Mouse (Mus musculus) lung, postnatal 25 days (tissue): ENCODE results near the gene Gabbr2.

Source experiments
- DNase-seq: peaks from one replicate; pipeline ENCODE4 v3.0.0; 2022; ENCODE audit warnings: low spot score

Gabbr2 gene

GRCm38 (mm10) chr4:46821709-46822108 is 170.0 kb downstream of the Gabbr2 start:
- no peak for DNase-seq

- DNase-seq = no peak
Measured at GRCm38 (mm10) chr4:46814954-46815353, 176.7 kb downstream of the Gabbr2 start.

- no peak for DNase-seq
Measured at GRCm38 (mm10) chr4:46814236-46814635, 177.4 kb downstream of the Gabbr2 start.

- no peak for DNase-seq
Measured at GRCm38 (mm10) chr4:46811165-46811564, 180.5 kb downstream of the Gabbr2 start.

- no peak for DNase-seq
Measured at GRCm38 (mm10) chr4:46806876-46807275, 184.8 kb downstream of the Gabbr2 start.

GRCm38 (mm10) chr4:46805910-46806309 is 185.8 kb downstream of the Gabbr2 start:
- DNase-seq = no peak

- DNase-seq = no peak
Measured at GRCm38 (mm10) chr4:46802386-46802785, 189.3 kb downstream of the Gabbr2 start.

- DNase-seq = peak; percentile 9
Measured at GRCm38 (mm10) chr4:46799904-46800303, 191.8 kb downstream of the Gabbr2 start.

GRCm38 (mm10) chr4:46795707-46796106 is 196.0 kb downstream of the Gabbr2 start:
- no peak for DNase-seq

GRCm38 (mm10) chr4:46794583-46794982 is 197.1 kb downstream of the Gabbr2 start:
- no peak for DNase-seq

GRCm38 (mm10) chr4:46792280-46793026 is 199.2 kb downstream of the Gabbr2 start:
- no peak for DNase-seq

- DNase-seq = no peak
Measured at GRCm38 (mm10) chr4:46791268-46791951, 200.3 kb downstream of the Gabbr2 start.

GRCm38 (mm10) chr4:46790609-46791267 is 200.9 kb downstream of the Gabbr2 start:
- DNase-seq = no peak

- no peak for DNase-seq
Measured at GRCm38 (mm10) chr4:46784430-46785049, 207.1 kb downstream of the Gabbr2 start.

- no peak for DNase-seq
Measured at GRCm38 (mm10) chr4:46781109-46781508, 210.6 kb downstream of the Gabbr2 start.

- peak; percentile 14 for DNase-seq
Measured at GRCm38 (mm10) chr4:46775959-46776358, 215.7 kb downstream of the Gabbr2 start.

- DNase-seq = no peak
Measured at GRCm38 (mm10) chr4:46774652-46775051, 217.0 kb downstream of the Gabbr2 start.

- no peak for DNase-seq
Measured at GRCm38 (mm10) chr4:46773243-46773642, 218.4 kb downstream of the Gabbr2 start.

GRCm38 (mm10) chr4:46772591-46772990 is 219.1 kb downstream of the Gabbr2 start:
- no peak for DNase-seq

GRCm38 (mm10) chr4:46771116-46771515 is 220.6 kb downstream of the Gabbr2 start:
- no peak for DNase-seq

GRCm38 (mm10) chr4:46770635-46771034 is 221.0 kb downstream of the Gabbr2 start:
- no peak for DNase-seq

- no peak for DNase-seq
Measured at GRCm38 (mm10) chr4:46770090-46770489, 221.6 kb downstream of the Gabbr2 start.

GRCm38 (mm10) chr4:46766326-46766725 is 225.3 kb downstream of the Gabbr2 start:
- DNase-seq = no peak
